Mouse (Mus musculus) bone marrow, adult 2 months (tissue): ENCODE results near the gene Ssb.

Experiments used
- CTCF ChIP-seq: fragments of 200-500 bp; IDR thresholded peaks from 2 replicates; pipeline ENCODE4 v1.5.1; 2011; ENCODE audit warnings: low read length, control low read depth; ENCODE audit not compliant: control insufficient read depth, insufficient read depth
- POLR2A ChIP-seq: fragments of 200-500 bp; IDR thresholded peaks from 2 replicates; pipeline ENCODE4 v1.6.1; 2011; ENCODE audit warnings: low read depth, mild to moderate bottlenecking, control low read depth, low read length, borderline replicate concordance; ENCODE audit not compliant: control insufficient read depth

GRCm38 (mm10) chr2:69893891-69894290, 32.5 kb downstream of the Ssb start:
- TF ChIP-seq CTCF (no peak), POLR2A (no peak)
